Mouse (Mus musculus) layer of hippocampus, postnatal 10 days (tissue): Measurements from ENCODE around the gene Hat1. TPM values are rescaled to one million over a fixed set of nuclear protein-coding genes. Genes with fewer than 3 reads are reported as not detected.
"Not testable (repeated sequence)": the region's sequence is repeated elsewhere in the genome, so short reads cannot be mapped to it uniquely, and the experiment has no call there.

Source experiments
- DNase-seq, 2 experiments: peaks; one replicate each; pipeline ENCODE4 v3.0.0; 2021; ENCODE audit warnings: low spot score in 2 of 2
- long read RNA-seq: library from polyadenylated mRNA; stranded (forward); transcript quantifications from one replicate; pipeline ENCODE4 v2.0.0, GENCODE M21; 2023
- total RNA-seq, 2 experiments: library from RNA; stranded (reverse); gene quantifications; 2 replicates each; pipeline ENCODE4 v1.2.3; 2021

The Hat1 gene
- 10 to 100 TPM; 18.9 to 19.8 TPM for total RNA-seq
- long read RNA-seq, transcript Hat1-201 (11 exons, 1,576 nt), result major isoform, 26 of 26 reads
- long read RNA-seq, partial matches to known transcripts, result 0 of 26 reads
- long read RNA-seq, other reads (novel, unspliced or antisense), result 0 of 26 reads

DNA sequence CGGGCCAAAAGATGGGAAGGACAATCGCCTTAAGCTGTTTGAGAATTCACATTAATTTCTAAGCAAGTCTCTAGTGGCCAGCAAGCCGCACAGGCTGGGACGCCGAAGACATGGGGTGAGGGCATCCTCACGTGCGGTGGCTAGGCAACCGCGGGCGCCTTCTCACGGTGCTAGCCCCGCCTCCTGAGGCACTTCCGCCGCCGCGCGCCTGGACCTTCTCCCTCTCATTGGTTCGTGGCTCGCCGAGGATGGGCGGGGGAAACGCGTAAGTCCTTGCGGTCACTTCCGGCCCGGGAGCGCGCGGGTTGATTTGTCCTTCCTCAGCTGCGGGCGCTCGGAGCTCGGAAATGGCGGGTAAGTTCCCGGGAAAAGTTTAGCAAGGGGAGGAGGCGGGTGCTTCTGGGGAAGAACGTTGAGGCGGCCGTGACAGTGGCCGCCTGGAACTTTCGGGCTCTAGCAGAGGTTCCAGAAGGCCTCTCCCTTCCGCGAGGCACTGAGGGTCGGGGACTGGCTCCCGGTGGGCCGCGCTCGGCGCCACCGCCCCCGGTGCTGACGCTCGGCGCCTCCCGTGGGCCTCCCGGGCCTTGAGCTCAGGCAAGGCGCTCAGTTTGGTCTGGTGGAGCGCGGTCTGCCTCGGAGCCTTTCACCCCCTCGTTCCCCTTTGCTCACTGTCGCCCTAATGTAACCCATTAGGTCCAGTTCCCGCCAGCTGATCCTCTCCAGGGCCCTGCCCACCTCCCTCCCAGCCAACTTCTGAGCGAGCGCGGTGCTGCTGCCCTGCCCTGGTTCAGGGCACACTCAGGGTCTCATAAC, at the start of gene Hat1:
Hat1 (plus strand) TSS at position 8 of the 813 bp plus-strand sequence.
- DNase-seq, result peak; percentile 92 to 96

DNA sequence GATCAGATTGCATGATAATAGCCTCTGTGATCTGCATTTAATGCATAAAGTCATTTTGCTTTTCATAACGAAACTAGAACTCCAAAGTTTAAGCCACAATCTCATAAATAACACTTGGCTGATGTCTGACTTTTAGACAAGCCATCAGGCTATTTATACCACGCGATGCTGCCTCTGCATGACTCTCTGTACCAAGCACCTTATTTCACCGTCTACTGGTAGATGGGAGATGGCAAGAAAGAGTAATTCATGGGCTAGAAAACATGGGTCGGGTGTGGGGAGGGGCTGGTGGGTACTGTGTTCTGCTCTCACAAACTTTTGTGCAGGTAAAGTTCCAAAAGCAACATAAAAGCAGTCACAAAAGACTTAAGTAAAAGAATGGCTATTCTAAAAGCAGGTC, 48.6 kb upstream of the Hat1 start:
- no peak for DNase-seq

DNA sequence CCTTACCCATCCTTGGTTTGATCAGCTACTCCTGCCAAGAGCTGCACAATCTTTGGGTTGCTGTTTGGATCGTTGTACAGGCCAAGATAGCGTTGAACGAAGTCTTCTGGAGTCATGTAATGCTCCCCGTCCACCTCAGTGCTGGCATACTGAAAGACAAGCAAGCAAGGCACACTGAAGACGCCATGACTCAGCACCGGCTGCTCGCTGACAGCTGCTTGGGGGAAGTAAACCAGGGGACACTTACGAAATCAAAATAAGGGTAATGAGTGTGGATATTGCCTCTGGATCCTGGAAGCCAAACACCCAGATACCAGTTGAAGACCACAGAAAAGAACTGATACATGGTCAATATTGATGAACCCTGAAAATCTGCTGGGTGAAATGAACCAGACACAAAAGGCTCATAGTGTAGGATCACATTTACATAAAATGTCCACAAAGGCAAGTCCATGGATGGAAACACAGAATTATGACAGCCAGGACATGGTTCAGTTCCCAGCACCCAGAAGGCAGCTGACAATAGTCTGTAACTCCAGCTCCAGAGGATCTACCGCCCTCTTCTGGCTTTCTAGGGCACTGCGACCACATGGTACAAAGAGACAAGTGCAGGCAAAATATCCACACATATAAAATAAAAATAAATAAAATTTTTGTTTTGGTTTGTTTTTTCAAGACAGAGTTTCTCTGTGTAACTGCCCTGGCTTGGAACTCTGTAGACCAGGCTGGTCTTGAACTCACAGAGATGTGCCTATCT, 44.7 kb upstream of the Hat1 start:
- no peak for DNase-seq

DNA sequence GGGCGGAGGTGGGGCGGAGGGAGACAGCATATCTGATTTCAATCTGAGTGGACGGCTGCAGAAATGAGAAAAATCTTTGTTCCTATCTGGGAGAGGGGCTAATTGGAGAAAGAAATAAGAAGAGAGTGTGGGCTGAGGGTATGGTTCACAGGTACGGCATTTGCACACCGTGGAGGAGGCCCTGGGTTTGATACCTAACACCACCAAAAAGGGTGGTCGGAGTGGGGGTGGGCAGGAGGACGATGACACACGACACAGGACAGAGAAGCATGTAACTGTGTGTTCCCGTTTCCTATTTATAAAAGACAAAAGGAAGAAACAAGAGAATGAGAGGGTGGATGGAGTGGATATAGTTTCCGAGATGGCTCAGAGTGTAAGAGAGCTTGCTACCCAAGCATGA, 41.6 kb upstream of the Hat1 start:
- no peak for DNase-seq

DNA sequence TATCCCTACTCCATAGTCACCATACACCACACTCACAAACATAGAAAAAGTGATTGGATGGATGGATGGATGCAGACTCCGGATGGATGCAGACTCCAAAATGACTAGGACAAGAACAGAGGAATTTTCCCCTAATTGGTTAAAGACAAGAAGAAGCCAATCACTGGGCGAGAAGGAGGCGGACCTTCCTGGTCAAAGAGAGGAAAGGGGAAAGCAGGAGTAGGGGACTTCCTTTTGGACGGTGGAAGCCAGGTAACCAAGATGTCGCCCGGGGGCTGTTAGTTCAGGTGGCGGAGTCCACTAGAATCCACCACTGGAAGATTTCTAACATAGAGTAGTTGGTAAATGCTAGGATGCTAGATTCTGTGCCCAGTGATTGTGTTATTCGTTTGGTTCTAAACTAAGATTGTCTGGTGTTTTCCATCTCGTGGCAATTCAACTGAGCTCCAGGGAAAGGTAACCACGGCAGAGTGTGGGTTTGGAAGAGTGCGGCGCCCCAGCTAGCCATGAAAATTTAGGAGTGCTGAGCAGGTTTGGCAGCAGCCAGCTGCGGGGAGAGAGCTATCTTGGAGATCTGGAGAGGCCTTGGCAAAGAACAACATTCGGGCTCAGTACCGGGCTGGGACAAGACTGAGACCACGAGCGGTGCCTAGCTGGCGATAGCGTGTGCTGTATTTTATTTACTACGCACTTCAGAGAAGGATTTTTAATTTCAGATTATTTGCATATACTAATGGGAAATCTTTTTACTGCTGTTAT, 40.8 kb upstream of the Hat1 start:
- DNase-seq, result no peak

DNA sequence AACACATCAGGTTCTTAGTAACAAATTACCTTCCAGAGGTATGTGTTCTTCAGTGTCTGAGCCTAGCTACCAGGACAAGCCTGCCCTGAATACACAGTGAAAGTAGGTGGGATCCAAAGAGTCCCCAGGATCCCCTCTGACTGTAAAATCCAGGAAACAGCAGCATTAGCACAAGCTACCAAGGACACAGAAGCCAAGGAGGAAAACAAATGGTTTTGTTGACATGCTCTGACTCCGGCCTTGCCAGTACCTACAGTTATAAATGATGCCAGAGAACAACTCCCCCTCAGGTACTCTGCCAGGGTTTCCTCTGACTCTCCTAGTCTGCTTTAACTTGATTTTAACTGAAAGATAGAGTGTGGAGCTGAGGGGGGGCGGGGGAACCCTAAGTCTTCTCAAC, 39.2 kb upstream of the Hat1 start:
- no peak for DNase-seq

DNA sequence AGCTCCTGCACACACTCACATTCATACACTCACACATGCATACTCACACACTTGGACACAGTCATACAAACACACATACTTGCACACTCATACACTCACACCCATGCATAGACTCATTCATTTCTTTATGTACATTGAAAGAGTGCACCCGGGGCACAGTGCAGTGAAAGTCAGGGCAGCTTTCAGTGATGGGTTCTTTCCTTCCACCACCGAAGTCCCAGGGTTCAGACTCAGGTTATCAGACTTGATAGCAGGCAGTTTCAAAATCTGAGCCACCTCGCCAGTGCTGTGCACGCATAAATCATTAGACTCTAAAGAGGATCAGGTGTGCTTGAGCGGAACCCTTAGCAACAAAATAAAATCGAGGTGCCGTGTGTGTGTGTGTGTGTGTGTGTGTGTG, 38.6 kb upstream of the Hat1 start:
- no peak for DNase-seq

DNA sequence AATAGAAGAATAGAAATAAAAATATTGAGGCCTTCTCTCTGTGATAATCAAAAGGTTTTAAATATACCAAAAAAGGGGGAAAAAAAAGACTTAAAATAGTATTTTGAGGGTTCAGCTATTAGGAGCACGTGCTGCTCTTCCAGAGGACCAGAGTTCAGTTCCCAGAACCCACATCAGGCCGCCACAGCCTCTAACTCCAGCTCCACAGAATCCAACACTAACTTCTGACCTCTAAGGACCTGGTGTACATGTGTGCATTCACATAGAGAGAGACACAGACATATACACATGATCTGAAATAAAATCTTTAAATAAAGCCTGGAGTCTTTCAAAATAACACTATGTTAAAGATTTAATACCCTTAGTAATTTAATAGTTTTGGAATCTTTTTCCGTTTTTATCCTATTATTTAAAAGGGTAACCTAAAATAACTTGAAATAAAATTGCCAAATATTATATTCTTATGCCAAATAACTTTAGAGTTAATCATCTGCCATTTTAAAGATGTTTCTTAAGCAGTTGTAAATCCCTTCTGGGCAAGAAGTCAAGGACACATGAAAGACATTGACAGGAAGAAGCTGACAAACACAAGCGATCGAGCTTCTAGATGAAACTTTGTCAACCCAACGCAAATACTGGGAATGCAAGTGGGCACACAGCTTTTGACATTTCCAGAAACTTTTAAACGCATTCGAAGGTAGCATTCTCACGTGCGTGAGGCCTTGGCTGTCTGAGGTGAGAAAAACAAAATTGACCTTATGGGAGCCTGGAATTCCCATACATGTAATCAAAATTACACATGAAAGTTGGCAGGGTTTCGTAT, 37.6 kb upstream of the Hat1 start:
- no peak for DNase-seq

DNA sequence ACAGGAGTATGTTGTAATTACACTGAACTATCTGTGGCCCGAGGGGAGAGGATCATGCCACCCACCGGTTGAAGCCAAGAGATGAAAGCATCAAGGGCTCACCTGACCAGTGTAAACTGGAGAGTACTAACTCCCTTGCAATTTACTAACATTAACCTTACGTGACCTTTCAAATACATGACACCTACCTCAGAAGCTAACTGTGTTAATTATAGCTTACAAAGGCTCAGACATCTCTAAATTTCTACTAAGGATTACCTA, 37.1 kb upstream of the Hat1 start:
- no peak for DNase-seq

DNA sequence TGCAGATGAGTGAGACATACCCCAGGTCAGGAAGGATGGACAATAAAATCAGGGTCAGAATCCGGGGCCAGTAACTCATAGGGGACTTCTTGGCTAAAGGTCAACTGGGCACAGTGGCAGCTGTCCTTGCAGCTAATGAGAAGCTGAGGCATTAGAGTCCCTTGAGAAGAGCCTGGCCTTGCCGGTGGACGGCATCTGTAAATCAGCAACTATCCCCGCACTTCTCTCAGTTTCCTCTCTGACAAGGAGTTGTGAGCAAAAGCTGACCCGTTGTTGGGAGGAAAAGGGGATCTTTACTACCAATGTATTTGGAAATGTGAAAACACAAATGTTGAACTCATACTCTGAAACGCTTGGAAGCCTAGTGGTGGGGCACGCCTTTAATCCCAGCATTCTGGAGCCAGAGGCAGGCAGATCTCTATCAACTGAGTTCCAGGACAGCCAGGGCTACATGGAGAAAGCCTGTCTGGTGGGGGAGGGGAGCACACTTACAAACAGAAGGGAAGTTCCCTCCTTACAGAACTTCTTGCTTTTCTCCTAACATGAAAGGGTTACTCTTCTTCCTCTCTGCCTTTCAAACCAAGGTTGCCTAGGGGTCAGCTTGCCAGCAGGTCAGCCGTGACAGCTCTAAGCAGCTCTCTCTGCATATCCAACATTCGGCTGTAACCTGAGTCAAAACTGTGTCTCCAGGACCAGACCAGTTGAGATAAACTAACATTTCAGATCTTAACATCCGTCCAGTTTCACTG, 35.3 kb upstream of the Hat1 start:
- no peak for DNase-seq

DNA sequence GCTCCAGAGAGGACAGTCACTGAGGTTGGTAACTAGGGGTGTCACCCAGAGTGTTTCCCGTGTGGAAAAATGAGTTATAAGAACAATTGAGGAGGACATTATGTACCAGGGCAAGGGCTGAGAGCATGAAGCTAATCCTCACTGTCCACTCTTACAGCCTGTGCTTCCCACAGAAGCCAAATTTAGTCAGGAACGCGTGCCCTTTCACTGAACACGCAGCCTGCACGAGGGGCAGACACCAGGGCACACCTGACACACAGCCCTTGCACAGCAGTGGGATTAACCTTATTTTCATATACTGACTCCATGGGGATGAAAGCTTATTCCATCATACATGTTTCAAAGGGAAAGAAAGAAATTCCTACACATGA, 34.7 kb upstream of the Hat1 start:
- no peak for DNase-seq

DNA sequence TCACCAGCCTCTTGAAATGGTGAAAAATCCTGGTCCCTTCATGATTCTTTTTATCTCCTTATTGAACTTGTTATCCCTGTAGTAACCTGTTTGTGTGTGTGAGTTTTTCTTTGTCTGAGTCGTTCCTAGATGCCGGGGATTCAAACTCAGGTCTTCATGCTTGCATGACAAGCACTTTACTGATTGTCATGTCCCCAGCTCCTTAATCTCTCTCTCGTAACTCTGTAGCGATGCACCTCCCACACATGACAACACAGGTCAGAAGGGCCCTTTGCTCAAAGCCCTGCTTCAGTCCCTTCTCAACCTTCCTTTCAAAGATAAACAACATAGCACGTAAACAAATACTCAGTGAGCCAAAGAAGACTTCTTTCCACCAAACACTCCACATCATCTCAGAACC, 30.4 kb upstream of the Hat1 start:
- no peak for DNase-seq

DNA sequence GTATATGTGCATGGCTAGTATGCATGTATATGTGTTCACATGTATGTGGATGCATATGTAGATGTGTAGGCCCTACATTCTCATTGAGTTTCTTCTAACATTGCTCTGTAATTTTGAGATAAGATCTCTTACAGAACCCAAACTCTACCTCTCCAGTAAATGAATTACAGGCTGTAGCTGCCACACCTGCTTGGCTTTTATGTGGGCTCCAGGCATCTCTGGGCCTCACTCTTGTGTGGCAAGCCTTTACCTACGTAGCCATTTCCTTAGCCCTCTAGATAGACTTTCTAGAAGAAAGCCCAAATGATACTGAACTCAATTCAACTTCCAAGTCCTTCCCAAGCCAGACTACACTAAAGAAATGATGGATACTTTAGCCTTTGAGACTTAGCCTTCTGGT, 28.6 kb upstream of the Hat1 start:
- DNase-seq, result no peak

DNA sequence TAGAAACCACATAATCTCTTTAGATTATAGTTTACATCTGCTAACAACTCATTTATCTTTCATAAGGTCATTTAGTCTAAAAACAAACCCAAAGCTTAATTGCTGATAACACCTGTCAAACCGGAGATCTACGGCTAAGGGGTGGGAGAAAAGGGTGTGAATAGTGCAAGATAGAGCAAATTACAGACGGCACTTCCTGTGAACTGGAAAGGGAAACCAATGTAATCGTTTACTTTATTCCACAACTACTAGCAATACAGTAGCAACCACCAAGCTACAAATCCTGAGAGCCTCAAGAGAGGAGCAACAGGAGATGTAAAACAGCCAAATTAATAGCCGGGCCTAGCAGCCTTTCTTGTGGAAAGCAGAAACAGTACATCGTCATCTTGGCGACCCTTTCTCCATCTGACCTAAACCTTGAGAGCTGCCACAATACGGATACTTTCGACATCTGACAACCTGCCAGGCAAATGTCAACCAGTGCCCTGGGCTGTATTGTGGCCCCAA, 22.1 kb upstream of the Hat1 start:
- no peak for DNase-seq

DNA sequence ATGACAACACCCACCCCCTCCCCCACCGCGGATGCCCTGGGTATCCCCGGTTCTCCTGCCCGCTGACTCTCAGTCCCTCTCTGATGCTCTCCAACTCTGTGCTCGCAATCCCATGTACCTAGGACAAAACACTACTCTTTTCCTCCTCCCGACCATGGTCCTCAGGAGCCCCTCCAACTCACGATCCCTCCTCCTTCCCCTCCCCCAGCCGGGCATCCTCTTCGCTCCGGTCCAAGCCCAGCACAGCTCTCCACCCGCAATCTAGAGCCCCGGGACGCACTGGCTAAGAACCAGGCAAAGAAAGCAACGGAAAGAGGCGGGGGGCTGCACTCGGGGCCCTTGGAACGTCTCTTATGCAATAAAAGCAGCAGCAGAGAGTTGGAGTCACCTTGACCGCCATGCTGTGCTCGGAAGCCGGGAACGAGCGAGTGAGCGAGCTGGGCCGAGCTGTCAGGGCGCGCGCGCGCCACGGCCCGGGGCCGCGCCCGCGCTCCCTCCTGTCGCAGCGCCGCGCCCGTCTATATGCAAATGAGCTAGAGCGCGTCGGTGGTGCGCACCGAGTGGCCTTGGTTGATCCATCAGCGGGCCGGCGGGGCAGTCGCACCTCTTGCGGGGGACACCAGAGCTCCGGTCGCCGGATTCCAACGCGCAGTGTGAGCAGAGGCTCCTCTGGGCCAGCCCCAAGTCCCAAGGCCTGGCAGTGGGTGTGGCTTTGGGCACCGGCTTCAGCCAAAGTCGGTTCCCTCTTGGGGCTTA, 21.5 kb upstream of the Hat1 start, which contains the start of gene Slc25a12:
Slc25a12 (minus strand) TSS at position 625 of the 756 bp plus-strand sequence.
- DNase-seq, result peak; percentile 72 to 77

DNA sequence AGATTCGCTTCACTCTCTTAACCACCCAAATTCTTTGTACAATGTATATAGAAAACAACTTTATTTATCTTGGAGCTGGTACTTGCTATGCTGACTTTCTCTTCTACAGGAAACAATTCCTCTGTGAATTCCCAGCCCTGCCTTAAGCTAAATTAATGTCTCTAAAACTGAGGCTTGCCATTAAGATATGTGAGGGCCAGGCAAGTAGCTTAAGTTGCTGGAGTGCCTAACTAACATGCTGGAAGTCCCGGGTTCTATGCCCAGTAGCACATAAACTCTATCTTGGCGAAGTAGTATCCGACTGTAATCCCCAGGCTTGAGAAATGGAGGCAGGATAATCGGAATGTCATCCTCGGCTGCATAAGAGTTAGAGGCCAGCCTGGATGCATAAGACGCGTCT, 20.7 kb upstream of the Hat1 start:
- DNase-seq, result no peak

DNA sequence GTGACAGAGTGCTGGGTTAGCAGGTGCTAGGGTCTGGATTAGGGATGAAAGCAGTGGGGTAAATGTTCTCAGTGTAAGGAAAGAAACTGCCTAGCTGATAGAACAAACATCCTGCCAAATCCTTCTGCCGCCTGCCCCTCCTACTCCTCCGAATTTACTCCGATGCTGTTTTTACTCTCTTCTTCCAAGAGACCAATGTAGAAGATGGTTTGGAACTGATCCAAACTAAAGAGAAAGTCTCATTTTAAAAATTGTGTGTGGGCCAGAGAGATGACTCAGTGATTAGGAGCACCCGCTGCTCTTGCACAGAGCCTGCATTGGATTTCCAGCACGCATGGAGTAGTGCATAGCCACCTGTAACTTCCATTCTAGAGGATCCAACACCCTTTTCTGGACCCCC, 17.0 kb upstream of the Hat1 start:
- no peak for DNase-seq

DNA sequence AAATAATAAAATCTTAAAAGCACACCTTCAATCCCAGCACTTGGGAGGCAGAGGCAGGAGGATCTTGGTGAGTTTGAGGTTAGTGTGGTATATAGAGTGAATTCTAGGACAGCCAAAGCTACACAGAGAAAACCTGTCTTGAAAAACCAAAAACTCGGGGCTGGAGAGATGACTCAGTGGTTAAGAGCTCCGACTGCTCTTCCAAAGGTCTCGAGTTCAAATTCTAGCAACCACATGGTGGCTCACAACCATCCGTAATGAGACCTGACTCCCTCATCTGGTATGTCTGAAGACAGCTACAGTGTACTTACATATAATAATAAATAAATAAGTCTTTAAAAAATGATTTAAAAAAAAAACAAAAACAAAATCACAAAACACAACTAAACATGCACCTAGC, 16.5 kb upstream of the Hat1 start:
- DNase-seq, result not testable (repeated sequence)
